Mouse (Mus musculus) liver, adult 2 months (tissue): ENCODE data around the gene Mmp21.

Experiments used
- CTCF ChIP-seq: fragments of 200-500 bp; IDR thresholded peaks from 2 replicates; pipeline ENCODE4 v1.5.1; 2011; ENCODE audit warnings: low read depth, low read length, control low read depth
- POLR2A ChIP-seq: fragments of 200-500 bp; IDR thresholded peaks from 2 replicates; pipeline ENCODE4 v1.6.1; 2011; ENCODE audit warnings: low read length, control low read depth; ENCODE audit not compliant: insufficient read depth; ENCODE audit errors: extremely low read depth

DNA sequence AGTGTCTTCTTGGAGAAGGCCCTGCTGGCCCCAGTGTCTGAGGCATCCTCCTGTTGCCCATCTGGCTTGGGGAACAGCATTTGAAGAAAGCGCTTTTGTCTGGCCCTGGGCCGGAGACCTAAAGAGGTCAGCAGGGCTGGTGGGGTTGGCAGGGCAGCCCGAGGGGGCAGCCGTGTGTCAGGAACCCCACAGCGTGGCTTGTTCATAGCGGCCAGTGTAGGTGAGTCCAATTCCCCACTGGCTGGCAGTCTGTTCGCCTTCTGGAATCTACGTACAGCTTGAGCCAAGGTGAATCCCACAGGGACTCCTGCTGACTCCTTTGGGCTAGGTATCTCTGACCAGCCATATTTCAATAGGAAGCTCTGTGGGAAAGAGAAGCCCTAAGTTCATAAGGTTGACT is 1.1 kb downstream of the Mmp21 start:
- TF ChIP-seq POLR2A (no peak), CTCF (no peak)
